Mouse (Mus musculus): ENCODE measurements around the gene H2al2a.

Gene H2al2a

GRCm38 (mm10) chr2:17996858-17997257 lies at the start of gene H2al2a:
Gene H2al2a (minus strand): TSS chr2:17996958.
- no peak for DNase-seq (ENCODE audit: low read depth)

- DNase-seq (ENCODE audit: low read depth) = no peak
Observed at GRCm38 (mm10) chr2:18046186-18046585, 49.4 kb upstream of the H2al2a start.

- no peak for DNase-seq (ENCODE audit: low read depth)
Observed at GRCm38 (mm10) chr2:18045781-18046181, 49.0 kb upstream of the H2al2a start.

- no peak for DNase-seq (ENCODE audit: low read depth)
Observed at GRCm38 (mm10) chr2:18045143-18045780, 48.5 kb upstream of the H2al2a start.

GRCm38 (mm10) chr2:18041199-18041885 lies 44.6 kb upstream of the H2al2a start:
- DNase-seq (ENCODE audit: low read depth) = no peak

- no peak for DNase-seq (ENCODE audit: low read depth)
Observed at GRCm38 (mm10) chr2:18040347-18041160, 43.8 kb upstream of the H2al2a start.

- DNase-seq (ENCODE audit: low read depth) = no peak
Observed at GRCm38 (mm10) chr2:18039566-18040290, 43.0 kb upstream of the H2al2a start.

GRCm38 (mm10) chr2:18038895-18039371 lies 42.2 kb upstream of the H2al2a start:
- DNase-seq (ENCODE audit: low read depth) = no peak

GRCm38 (mm10) chr2:18038141-18038752 lies 41.5 kb upstream of the H2al2a start:
- no peak for DNase-seq (ENCODE audit: low read depth)

GRCm38 (mm10) chr2:18037491-18037890 lies 40.7 kb upstream of the H2al2a start, which contains the start of gene A930004D18Rik:
Gene A930004D18Rik (minus strand): TSS chr2:18037737.
- DNase-seq (ENCODE audit: low read depth) = no peak

GRCm38 (mm10) chr2:18034371-18035250 lies 37.9 kb upstream of the H2al2a start:
- DNase-seq (ENCODE audit: low read depth) = no peak

GRCm38 (mm10) chr2:18033166-18034108 lies 36.7 kb upstream of the H2al2a start:
- DNase-seq (ENCODE audit: low read depth) = no peak

- DNase-seq (ENCODE audit: low read depth) = no peak
Observed at GRCm38 (mm10) chr2:18032538-18032895, 35.8 kb upstream of the H2al2a start.

GRCm38 (mm10) chr2:18031831-18032537 lies 35.2 kb upstream of the H2al2a start:
- no peak for DNase-seq (ENCODE audit: low read depth)

- no peak for DNase-seq (ENCODE audit: low read depth)
Observed at GRCm38 (mm10) chr2:18031271-18031821, 34.6 kb upstream of the H2al2a start.

- no peak for DNase-seq (ENCODE audit: low read depth)
Observed at GRCm38 (mm10) chr2:18030581-18030980, 33.8 kb upstream of the H2al2a start.

- no peak for DNase-seq (ENCODE audit: low read depth)
Observed at GRCm38 (mm10) chr2:18029656-18030055, 32.9 kb upstream of the H2al2a start.

Measured in NIH3T3 (cell line).